Mouse (Mus musculus): ENCODE measurements at regions not wholly inside any gene's neighbourhood (a gene's known extent, or its start where the extent isn't known, plus 50 kb on each side); places are given as distances from the start of the nearest gene placed in this dataset.

- no peak for DNase-seq
These were observed 66.0 kb downstream of the Cops8 start for GRCm38 (mm10) chr1:90668787-90669186.

DNA sequence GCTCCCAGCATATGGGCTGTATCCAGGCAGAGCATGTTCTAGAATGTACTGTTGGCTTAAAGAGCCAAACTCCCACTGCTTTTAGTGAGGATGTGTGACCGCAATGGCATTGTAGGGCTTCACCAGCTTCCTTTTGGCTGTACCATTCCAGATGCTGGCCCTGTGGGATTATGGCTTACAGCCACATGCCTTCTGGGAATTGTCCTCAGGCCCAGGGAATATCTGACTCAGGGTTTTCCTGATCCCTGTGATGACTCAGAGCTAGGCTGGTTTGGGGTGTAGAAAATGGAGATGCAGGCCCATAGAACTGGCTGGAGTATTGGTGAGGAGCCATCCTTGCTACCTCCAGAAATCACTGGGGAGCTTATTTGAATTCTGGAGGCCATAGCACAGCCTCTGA, 66.5 kb downstream of the Cops8 start:
- DNase-seq, result no peak

- DNase-seq, result no peak
These were observed 67.6 kb downstream of the Cops8 start for GRCm38 (mm10) chr1:90670346-90670745.

- no peak for DNase-seq
These were observed 71.0 kb downstream of the Cops8 start for GRCm38 (mm10) chr1:90673751-90674150.

GRCm38 (mm10) chr1:90676192-90677006, 73.6 kb downstream of the Cops8 start:
- DNase-seq, result peak; percentile 49

DNA sequence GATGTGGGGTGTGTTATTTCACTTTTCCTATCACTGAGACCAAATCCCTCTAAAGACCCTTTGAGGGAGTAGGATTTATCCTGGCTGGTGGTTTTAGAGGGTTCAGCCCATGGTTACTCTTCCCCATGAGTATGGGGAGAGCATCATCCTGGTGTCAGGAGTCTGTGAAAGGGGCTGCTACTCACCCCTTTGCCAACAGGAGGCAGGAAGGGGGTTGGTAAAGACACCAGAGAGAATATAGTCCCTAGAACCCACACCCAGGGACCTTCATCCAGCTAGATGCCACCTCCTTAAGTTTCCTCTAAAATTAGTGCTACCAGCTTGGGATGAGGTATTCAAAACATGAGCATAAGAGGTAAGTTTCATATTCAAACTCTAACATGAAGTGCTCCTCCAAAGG, 74.4 kb downstream of the Cops8 start:
- DNase-seq, result no peak

- DNase-seq, result no peak
These were observed 74.9 kb downstream of the Cops8 start for GRCm38 (mm10) chr1:90677651-90678201.

DNA sequence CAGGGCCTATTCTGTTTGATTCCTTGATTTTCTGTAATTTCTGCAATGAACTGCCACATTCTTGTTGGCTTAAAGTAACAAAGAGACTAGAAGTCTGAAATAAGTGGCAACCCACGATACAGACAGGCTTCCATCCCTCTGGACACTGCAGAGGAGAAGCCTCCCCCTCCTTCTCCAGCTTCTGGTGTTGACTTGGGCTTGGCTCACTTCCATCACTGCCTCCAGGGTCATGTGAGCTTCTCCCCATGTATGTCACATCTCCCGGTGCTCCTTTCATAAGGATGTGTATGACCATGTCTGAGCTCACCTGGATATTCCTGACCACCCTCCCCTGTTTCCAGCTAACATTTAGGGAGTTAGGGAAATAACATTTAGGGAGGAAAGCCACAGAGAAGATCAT, 75.6 kb downstream of the Cops8 start:
- no peak for DNase-seq

- no peak for DNase-seq
These were observed 85.3 kb downstream of the Cops8 start for GRCm38 (mm10) chr1:90688086-90688485.

DNA sequence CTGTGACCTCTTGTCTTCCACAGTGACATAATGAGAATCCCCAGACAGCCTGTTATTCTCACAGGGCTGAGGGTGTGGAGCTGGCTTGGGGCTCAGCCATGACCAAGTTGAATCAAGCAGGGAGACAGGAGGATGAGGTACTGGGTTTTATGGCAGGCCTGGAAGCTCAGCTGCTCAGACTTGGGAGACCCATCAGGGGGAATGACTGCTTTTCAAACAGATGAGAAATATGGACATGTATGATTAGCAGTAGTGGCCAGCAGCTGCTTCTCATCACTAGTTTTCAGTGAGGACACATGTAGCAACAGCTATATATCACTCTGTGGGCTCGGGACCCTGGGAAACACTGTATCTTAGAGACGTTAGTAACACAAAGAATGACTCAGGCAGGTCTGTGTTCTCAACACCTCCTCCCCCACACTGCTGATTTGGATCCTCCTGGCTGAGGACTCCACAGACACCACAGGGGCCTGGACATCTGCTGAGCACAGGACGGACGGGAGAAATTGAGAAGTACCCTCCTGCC, 87.9 kb downstream of the Cops8 start:
- DNase-seq, result peak; percentile 28

- peak; percentile 24 for DNase-seq
These were observed 88.4 kb downstream of the Cops8 start for GRCm38 (mm10) chr1:90691157-90691594.

DNA sequence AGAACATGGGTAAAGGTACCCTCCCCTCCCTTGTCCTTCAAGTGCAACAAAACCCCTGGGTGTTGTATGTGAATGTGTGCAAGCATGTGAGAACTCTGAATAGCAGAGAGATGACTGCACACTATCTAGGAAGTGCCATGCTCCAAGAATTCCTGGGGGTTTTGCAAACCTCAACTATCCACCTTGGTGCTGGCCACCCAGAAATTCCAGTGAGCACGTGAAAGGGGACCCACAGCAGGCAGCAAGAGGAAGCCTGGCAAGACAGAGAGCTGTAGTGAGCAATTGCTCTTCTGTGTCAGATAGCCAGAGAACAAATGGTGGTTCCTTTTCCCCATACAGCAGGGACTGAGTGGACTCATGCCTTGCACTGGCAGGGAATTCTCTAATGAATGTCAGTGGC, 90.1 kb downstream of the Cops8 start:
- no peak for DNase-seq

- no peak for DNase-seq
These were observed 92.0 kb downstream of the Cops8 start for GRCm38 (mm10) chr1:90694761-90695160.

DNA sequence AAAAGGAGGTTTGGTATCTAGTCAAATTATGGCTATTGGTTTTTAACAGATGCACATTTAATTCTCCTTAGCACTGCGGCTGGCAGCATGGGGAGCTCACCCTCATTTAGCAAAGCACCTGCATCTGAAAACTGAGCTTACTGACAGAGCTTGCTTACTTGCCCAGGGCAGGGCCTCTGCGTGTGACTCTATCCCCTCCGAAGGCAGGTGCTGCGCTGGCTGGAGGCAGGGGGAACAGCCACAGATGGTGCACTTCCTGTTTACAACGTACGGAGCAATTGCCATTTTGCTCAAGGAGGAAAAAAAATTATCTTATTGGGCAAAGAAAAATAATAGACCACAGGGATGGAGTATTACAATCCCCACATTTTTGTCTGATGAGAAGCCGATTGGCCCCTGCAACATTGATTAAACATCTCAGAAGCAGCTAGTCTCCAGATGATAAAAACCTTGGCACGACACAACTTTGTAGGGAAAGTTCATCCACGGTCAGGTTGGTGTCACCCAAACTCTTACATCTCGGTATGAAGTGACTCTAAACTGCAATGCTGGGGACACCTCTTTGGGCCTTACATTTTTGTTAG, 92.5 kb downstream of the Cops8 start:
- no peak for DNase-seq

DNA sequence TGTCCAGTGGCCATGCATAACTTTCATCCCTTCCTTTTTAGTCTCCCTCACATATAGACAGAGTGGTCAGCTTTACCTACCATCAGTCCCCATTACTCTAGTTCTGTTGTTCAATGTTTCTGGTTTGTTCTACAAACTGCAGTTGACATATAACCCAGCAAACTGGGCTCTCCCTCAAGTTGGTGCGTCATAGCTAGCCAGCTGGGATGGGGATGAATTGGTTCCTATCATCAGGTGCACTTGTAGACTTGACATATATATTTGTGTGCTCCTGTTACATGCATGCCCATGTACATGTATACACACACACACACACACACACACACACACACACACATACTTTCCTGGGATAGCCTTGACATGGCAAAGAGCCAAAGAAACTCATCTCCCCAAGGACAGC, 93.2 kb downstream of the Cops8 start:
- DNase-seq, result no peak

GRCm38 (mm10) chr1:90697056-90697596, 94.3 kb downstream of the Cops8 start:
- no peak for DNase-seq

DNA sequence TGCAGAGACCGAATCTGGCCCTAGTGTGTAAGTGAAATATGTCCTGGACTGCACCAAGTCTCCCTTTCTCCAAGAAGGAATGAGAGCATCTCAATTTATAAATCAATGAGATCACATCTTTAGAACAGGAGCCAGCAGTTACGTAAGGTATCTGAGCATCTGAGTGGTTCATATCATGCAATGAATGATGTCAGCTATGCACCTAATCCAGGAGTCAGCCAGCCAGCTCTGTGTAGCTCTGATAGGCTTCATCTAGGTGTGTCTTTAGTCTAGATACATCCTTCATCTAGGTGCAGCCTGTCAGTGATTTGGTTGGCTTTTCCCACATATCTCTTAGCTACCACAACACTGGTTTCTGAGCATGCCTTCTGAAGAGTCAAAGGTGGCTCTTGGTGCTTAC, 95.8 kb downstream of the Cops8 start:
- DNase-seq, result no peak

GRCm38 (mm10) chr1:90701756-90702155, 99.0 kb downstream of the Cops8 start:
- no peak for DNase-seq

GRCm38 (mm10) chr1:90706391-90706790, 103.6 kb downstream of the Cops8 start:
- DNase-seq, result no peak

GRCm38 (mm10) chr1:90709761-90710160, 107.0 kb downstream of the Cops8 start:
- DNase-seq, result no peak

DNA sequence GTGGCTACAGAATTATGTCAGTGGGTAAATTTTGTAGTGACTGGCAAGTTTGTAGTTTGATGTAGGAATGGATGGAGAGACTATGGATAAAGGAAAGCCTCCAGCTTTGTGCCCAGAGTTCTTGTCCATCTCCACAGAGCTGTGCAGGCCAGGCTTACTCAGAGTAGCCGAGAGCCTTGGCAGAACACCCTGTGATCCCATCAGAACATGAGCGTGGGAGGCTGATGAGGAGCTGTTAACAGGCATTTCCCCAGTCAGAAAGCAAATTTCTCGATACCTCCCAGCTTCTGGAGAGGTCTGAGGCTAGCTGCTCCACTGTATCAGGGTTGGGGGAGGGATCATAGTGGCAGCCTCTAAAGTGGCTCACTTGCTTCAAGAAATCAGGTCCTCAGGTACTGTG, 107.8 kb downstream of the Cops8 start:
- DNase-seq, result no peak

- no peak for DNase-seq
These were observed 108.3 kb downstream of the Cops8 start for GRCm38 (mm10) chr1:90711103-90711502.
